Mouse (Mus musculus) C3H10T1/2 (cell line): ENCODE data around the gene Higd1b. TPM values are rescaled to one million over a fixed set of nuclear protein-coding genes. Genes with fewer than 3 reads are reported as not detected.

ENCODE experiments used
- polyA plus RNA-seq, 2 experiments: library from polyadenylated mRNA; unstranded; fragments of >200 nt; fragmentation: generic; extraction: Trizol; gene quantifications; one replicate each; pipeline ENCODE4 v1.2.1; 2012; ENCODE audit warnings: missing spikeins in 2 of 2

The Higd1b gene
- polyA plus RNA-seq: not detected

GRCm38 (mm10) chr11:102835549-102835948, at the start of gene Higd1b:
Higd1b (plus strand) TSS chr11:102835849.

DNA sequence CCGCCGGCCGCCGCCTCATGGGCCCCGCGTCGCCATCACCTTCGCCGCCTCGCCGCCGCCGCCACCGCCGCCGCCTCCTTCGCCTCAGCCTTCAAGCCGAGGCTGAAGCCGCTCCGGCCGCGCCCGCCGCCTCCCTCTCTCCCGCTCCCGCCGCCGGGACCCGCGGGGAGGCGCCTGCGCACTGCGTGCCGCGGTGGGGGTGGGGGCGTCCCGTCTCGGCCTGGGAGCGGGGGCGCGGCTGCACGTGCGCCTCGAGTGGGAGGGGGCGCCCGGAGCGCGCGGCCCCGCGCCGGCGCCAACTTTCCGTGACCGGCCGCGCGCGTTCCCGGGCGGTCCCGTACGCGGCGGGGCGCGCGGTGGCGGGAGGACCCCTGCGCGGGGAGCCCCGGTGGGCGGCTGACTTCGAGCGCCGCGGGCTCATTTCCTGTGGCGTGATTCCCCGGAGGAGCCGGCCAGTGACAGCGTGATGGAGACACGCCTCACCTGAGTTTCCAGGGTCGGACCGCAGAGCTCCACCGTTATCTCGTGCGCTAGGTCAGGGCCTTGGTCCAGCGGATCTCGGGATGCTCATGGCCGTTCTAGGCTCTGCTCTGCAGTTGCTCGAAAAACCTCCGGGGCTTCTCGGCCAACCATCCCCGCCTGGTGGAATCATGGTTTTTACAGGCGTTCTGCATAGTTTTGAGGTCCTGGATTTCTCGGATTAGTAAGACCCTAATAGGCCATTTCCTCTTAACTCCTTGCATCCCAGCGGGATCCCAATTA, 16.4 kb upstream of the Higd1b start, which contains the start of gene Gjc1:
Gjc1 (minus strand) TSS at position 680 of the 762 bp plus-strand sequence.

GRCm38 (mm10) chr11:102880585-102881313, 45.1 kb downstream of the Higd1b start, which contains the start of the genes Eftud2 and Ccdc103:
Eftud2 (minus strand) TSS chr11:102880985.
Ccdc103 (plus strand) TSS chr11:102881204.

GRCm38 (mm10) chr11:102884616-102885219, 49.1 kb downstream of the Higd1b start, which contains the start of gene Fam187a:
Fam187a (plus strand) TSS chr11:102885169.

Other genes with a start within 250 kb of the Higd1b start
- gene Fzd2, start 231.5 kb upstream of the Higd1b start, polyA plus RNA-seq: 100 to 1,000 TPM in 1 of 2 experiments, 10 to 100 TPM in 1; 52.1 to 156 TPM
- gene Meioc, start 172.1 kb upstream of the Higd1b start, polyA plus RNA-seq: under 1 TPM in 1 of 2 experiments, not detected in 1; 0.02 TPM
- 10 to 100 TPM in 1 of 2 experiments, 1 to 10 TPM in 1; 5.4 to 15.4 TPM for gene Ccdc43, start 138.1 kb upstream of the Higd1b start, polyA plus RNA-seq
- 1 to 10 TPM in 1 of 2 experiments, under 1 TPM in 1; 0.67 to 5.0 TPM for gene Adam11, start 74.4 kb upstream of the Higd1b start, polyA plus RNA-seq
- gene Gjc1, start 16.1 kb upstream of the Higd1b start, polyA plus RNA-seq: 10 to 100 TPM in 1 of 2 experiments, 1 to 10 TPM in 1; 5.0 to 31.8 TPM
- gene Eftud2, start 45.1 kb downstream of the Higd1b start, polyA plus RNA-seq: 100 to 1,000 TPM; 148 to 318 TPM
- 1 to 10 TPM; 1.9 to 3.8 TPM for gene Ccdc103, start 45.4 kb downstream of the Higd1b start, polyA plus RNA-seq
- gene Fam187a, start 49.3 kb downstream of the Higd1b start, polyA plus RNA-seq: under 1 TPM; 0.02 to 0.04 TPM
- gene Gfap, start 65.1 kb downstream of the Higd1b start, polyA plus RNA-seq: under 1 TPM; 0.05 to 0.38 TPM
- 10 to 100 TPM; 23.2 to 40.7 TPM for gene Kif18b, start 89.3 kb downstream of the Higd1b start, polyA plus RNA-seq
- gene C1ql1, start 110.8 kb downstream of the Higd1b start, polyA plus RNA-seq: not detected
- 10 to 100 TPM; 70.6 to 88.9 TPM for gene Nmt1, start 192.3 kb downstream of the Higd1b start, polyA plus RNA-seq
- 100 to 1,000 TPM; 148 to 200 TPM for gene Dcakd, start 192.5 kb downstream of the Higd1b start, polyA plus RNA-seq